Mouse (Mus musculus) erythroblast, embryonic 14.5 days (primary cell): ENCODE measurements at regions not wholly inside any gene's neighbourhood (a gene's known extent, or its start where the extent isn't known, plus 50 kb on each side); places are given as distances from the start of the nearest gene placed in this dataset.

Source experiments
- GATA1 ChIP-seq: IDR thresholded peaks from 2 replicates; pipeline ENCODE4 v1.6.1; 2012; ENCODE audit warnings: low read length, inconsistent platforms, mixed read lengths
- TAL1 ChIP-seq: IDR thresholded peaks from 3 replicates; pipeline ENCODE4 v1.6.1; 2012; ENCODE audit warnings: low read length, inconsistent platforms, mixed read lengths

DNA sequence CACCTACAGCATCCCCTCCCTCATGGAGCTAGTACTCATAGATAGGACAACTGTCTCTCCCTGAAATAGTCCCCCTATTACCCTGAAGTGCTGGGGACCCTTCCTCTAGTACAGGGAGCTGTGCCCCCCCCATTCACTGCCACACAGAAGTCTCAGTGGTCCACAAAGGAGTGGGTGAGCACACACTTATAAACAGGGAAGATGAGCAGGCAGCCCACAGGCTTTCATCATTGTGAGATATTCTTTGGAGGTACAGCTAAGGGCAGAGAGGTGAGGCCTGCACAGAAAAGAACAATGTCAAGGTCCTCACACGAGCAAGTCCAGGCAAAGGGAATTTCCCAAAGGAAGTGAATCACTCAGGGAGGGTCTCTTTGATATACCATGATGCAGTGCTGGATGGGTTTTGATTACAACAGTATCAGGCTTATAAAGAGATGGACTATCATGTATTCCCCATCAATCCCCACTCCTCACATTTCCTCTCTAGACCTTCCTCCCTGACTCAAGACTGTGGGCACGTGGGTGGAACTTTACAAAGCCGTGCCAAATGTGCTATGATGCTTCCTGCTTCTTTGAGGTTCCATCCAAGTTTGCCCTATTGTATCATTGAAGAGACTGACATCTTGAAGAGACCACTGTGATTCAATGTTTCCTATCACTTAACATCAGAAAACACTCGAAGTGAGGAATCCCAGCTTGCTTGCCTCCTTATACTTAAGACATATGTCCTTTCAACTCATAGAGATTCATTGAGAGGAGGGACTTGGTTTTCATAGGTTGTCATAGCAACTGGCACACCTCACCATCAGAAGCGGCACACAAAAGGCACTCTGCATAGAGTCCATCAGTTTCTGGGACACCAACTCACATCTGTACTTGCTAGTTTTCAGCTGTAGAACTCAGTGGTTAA, 104.2 kb upstream of the Bcl6 start:
- TF ChIP-seq GATA1, result no peak
- TF ChIP-seq TAL1, result no peak
